Mouse (Mus musculus) Patski (cell line): ENCODE measurements at regions not wholly inside any gene's neighbourhood (a gene's known extent, or its start where the extent isn't known, plus 50 kb on each side); places are given as distances from the start of the nearest gene placed in this dataset.

ENCODE experiments used
- ATAC-seq: fragments of 100-300 bp; one replicate; pipeline ENCODE4 v1.8.0; 2021
- CTCF ChIA-PET: fragments of 350-600 bp; sonication (Branson Sonifier 250); formaldehyde crosslinking; loops from one replicate; lab custom pipeline; 2022; ENCODE audit warnings: inconsistent platforms; lab: Charles Lee
- POLR2A ChIA-PET: fragments of 350-600 bp; sonication (Branson Sonifier 250); formaldehyde crosslinking; loops from one replicate; lab custom pipeline; 2022; ENCODE audit warnings: antibody characterized with exemption, inconsistent platforms; lab: Charles Lee
- DNase-seq: peaks from one replicate; pipeline ENCODE4 v3.0.0-alpha.2; 2011; ENCODE audit warnings: low read depth, low spot score
- H3K27me3 ChIP-seq: fragments of 371-371 bp; one replicate; pipeline ENCODE4 v1.5.1; 2021
- CTCF ChIP-seq: fragments of 100-300 bp; IDR thresholded peaks from one replicate; pipeline ENCODE4 v1.5.1; 2021
- in situ Hi-C: fragments of 300-500 bp; cut with MboI; formaldehyde crosslinking; loops from 3 replicates; pipeline ENCODE4 v1.11.1; 2018; ENCODE audit warnings: low pct_unique_long_range_greater_than_20kb, mixed read lengths

GRCm38 (mm10) chr11:6785471-6785870 is 52.0 kb downstream of the Gm11983 start:
- no peak for TF ChIP-seq CTCF
- H3K27me3 ChIP-seq: no peaks in the 10 kb centered on the region
- DNase-seq (no peak), ATAC-seq (no peak)
- in situ Hi-C loops: loop anchor here (10.0 kb wide), 1 partner anchor 349 kb away; no protein-coding TSS in a partner anchor
- POLR2A ChIA-PET: no interaction called here
- CTCF ChIA-PET: no interaction called here

- no peaks in the 10 kb centered on the region for H3K27me3 ChIP-seq
- ChIA-PET POLR2A (no interaction called here), CTCF (no interaction called here)
- in situ Hi-C loops: loop anchor here (10.0 kb wide), 1 partner anchor 352 kb away; no protein-coding TSS in a partner anchor
- DNase-seq (no peak), ATAC-seq (no peak)
- no peak for TF ChIP-seq CTCF
Observed at GRCm38 (mm10) chr11:6782826-6783225, 54.6 kb downstream of the Gm11983 start.

- H3K27me3 ChIP-seq: no peaks in the 10 kb centered on the region
- DNase-seq (no peak), ATAC-seq (no peak)
- TF ChIP-seq CTCF: no peak
- POLR2A ChIA-PET: no interaction called here
- CTCF ChIA-PET: no interaction called here
- in situ Hi-C loops: loop anchor here (10.0 kb wide), 2 partner anchors 285 to 355 kb away; partner anchors contain the start of gene Adcy1
Observed at GRCm38 (mm10) chr11:6779752-6780151, 57.7 kb downstream of the Gm11983 start.

GRCm38 (mm10) chr11:6778596-6779360 is 58.7 kb downstream of the Gm11983 start:
- ATAC-seq (no peak), DNase-seq (no peak)
- ChIA-PET POLR2A (no interaction called here), CTCF (no interaction called here)
- in situ Hi-C loops: loop anchor here (10.0 kb wide), 1 partner anchor 286 kb away; the partner anchor contains the start of gene Adcy1
- TF ChIP-seq CTCF: no peak
- H3K27me3 ChIP-seq: no peaks in the 10 kb centered on the region

- in situ Hi-C loops: loop anchor here (10.0 kb wide), 1 partner anchor 287 kb away; the partner anchor contains the start of gene Adcy1
- no peaks in the 10 kb centered on the region for H3K27me3 ChIP-seq
- POLR2A ChIA-PET: no interaction called here
- ATAC-seq: no peak
- no peak for DNase-seq
- no peak for TF ChIP-seq CTCF
- CTCF ChIA-PET: no interaction called here
Observed at GRCm38 (mm10) chr11:6777566-6777965, 59.9 kb downstream of the Gm11983 start.

GRCm38 (mm10) chr11:6774656-6775055 is 62.8 kb downstream of the Gm11983 start:
- ATAC-seq: no peak
- no peak for TF ChIP-seq CTCF
- ChIA-PET POLR2A (no interaction called here), CTCF (interaction anchor here (0.8 kb wide), 1 partner anchor 10 kb away, joined by 3 read pairs; no protein-coding TSS in a partner anchor)
- no peak for DNase-seq
- in situ Hi-C loops: loop anchor here (10.0 to 25.0 kb wide), 2 partner anchors 290 to 312 kb away; partner anchors contain the start of gene Adcy1
- no peaks in the 10 kb centered on the region for H3K27me3 ChIP-seq

GRCm38 (mm10) chr11:6773951-6774350 is 63.5 kb downstream of the Gm11983 start:
- ATAC-seq: no peak
- in situ Hi-C loops: loop anchor here (10.0 to 25.0 kb wide), 2 partner anchors 291 to 312 kb away; partner anchors contain the start of gene Adcy1
- H3K27me3 ChIP-seq: no peaks in the 10 kb centered on the region
- no peak for TF ChIP-seq CTCF
- ChIA-PET CTCF (no interaction called here), POLR2A (interaction anchor here (0.7 kb wide), 1 partner anchor 116 kb away, joined by 3 read pairs; no protein-coding TSS in a partner anchor)
- DNase-seq: no peak

- ATAC-seq: peak; percentile 54
- ChIA-PET CTCF (no interaction called here), POLR2A (interaction anchor here (0.7 kb wide), 1 partner anchor 116 kb away, joined by 3 read pairs; no protein-coding TSS in a partner anchor)
- no peaks in the 10 kb centered on the region for H3K27me3 ChIP-seq
- no peak for TF ChIP-seq CTCF
- in situ Hi-C loops: loop anchor here (10.0 to 25.0 kb wide), 2 partner anchors 291 to 311 kb away; partner anchors contain the start of gene Adcy1
- DNase-seq: no peak
Observed at GRCm38 (mm10) chr11:6773364-6773763, 64.1 kb downstream of the Gm11983 start.

- no peaks in the 10 kb centered on the region for H3K27me3 ChIP-seq
- ATAC-seq: no peak
- CTCF ChIA-PET: interaction anchor here (1.2 to 1.4 kb wide), 2 partner anchors 93 to 114 kb away, joined by 4 to 7 read pairs; no protein-coding TSS in a partner anchor
- DNase-seq: no peak
- POLR2A ChIA-PET: no interaction called here
- in situ Hi-C loops: loop anchor here (5.0 to 25.0 kb wide), 4 partner anchors 65 to 385 kb away; no protein-coding TSS in a partner anchor
- no peak for TF ChIP-seq CTCF
Observed at GRCm38 (mm10) chr11:6769437-6769765, 68.1 kb downstream of the Gm11983 start.

- ChIA-PET CTCF (interaction anchor here (1.0 to 1.8 kb wide), 5 partner anchors 81 to 113 kb away, joined by 3 to 7 read pairs (median 4); partner anchors contain the start of gene Ramp3), POLR2A (no interaction called here)
- in situ Hi-C loops: loop anchor here (5.0 to 25.0 kb wide), 4 partner anchors 64 to 386 kb away; no protein-coding TSS in a partner anchor
- DNase-seq (no peak), ATAC-seq (peak; percentile 66)
- peak; percentile 96 for TF ChIP-seq CTCF
- no peaks in the 10 kb centered on the region for H3K27me3 ChIP-seq
Observed at GRCm38 (mm10) chr11:6768599-6769436, 68.6 kb downstream of the Gm11983 start.
